Comparison of ENCODE assay signal across 35 mouse cellular contexts in the genomic region with DNA sequence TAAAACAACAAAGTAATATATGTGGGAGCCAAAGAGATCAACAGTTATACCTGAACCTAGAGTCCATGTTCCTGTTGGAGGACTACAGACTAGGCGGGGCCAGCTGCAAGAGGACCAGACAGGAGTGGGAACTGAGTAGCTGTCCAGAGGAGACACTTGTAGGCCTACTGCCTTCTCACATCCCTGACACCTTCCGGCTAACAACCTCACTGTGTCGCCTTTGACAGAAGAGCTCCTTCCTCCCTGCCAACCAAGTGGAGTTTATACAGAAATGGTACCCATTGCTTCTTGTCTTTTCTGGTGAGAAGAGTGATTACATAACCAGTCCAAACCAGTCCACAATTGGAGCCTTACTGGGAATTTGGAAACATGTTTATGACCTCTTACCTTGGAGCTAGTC. TPM values are rescaled to one million over a fixed set of nuclear protein-coding genes. Genes with fewer than 3 reads are reported as not detected.
"Had no signal": no experiment of that assay in that cellular context is flagged by ENCODE, and none has a peak within 500 bp of the region (broad histone marks: within the 10 kb centered on the region; RNA-seq: fewer than 3 reads in every experiment).

No protein-coding gene starts in this region.

- DNase-seq: heart, postnatal 10 days; heart, postnatal 36 days; heart, postnatal 4 days; kidney, adult 11 months; kidney, adult 18-20 months; kidney, adult 2 months; kidney, adult 8-10 months; kidney, adult 9 months; kidney, postnatal 10 days; kidney, postnatal 14 days; kidney, postnatal 25 days; kidney, postnatal 36 days; kidney, postnatal 4 days; layer of hippocampus, adult 9-11 months; layer of hippocampus, postnatal 36 days had no signal

- ATAC-seq: hindbrain, embryonic 16.5 days; hindbrain, postnatal 0 days; inflammation-experienced regulatory T-cells, adult 6 months; intestine, embryonic 15.5 days; intestine, embryonic 16.5 days; intestine, postnatal 0 days had no signal

- H3K36me3 ChIP-seq: heart, embryonic 12.5 days; heart, embryonic 13.5 days; heart, embryonic 15.5 days; hindbrain, embryonic 10.5 days; hindbrain, embryonic 12.5 days; hindbrain, embryonic 13.5 days; hindbrain, embryonic 15.5 days; intestine, embryonic 15.5 days; kidney, embryonic 15.5 days had no signal

- H3K4me2 ChIP-seq: heart, embryonic 11.5 days; heart, embryonic 12.5 days; heart, embryonic 13.5 days; heart, embryonic 15.5 days; hindbrain, embryonic 12.5 days; hindbrain, embryonic 13.5 days; hindbrain, embryonic 14.5 days; hindbrain, embryonic 15.5 days; intestine, embryonic 15.5 days; kidney, embryonic 15.5 days had no signal

- H3K27ac ChIP-seq: heart, embryonic 13.5 days; heart, embryonic 15.5 days; hindbrain, embryonic 10.5 days; hindbrain, embryonic 12.5 days; hindbrain, embryonic 13.5 days; hindbrain, embryonic 14.5 days; hindbrain, embryonic 15.5 days; hindbrain, postnatal 0 days; intestine, embryonic 15.5 days; kidney, embryonic 15.5 days; kidney, postnatal 0 days; layer of hippocampus, adult 2 months; left cerebral cortex, adult 2 months had no signal

- H3K9ac ChIP-seq: heart, embryonic 12.5 days; heart, embryonic 13.5 days; heart, embryonic 15.5 days; hindbrain, embryonic 12.5 days; hindbrain, embryonic 13.5 days; hindbrain, embryonic 14.5 days; hindbrain, embryonic 15.5 days; intestine, embryonic 15.5 days; kidney, embryonic 15.5 days had no signal

- H3K4me3 ChIP-seq: heart, embryonic 12.5 days; heart, embryonic 13.5 days; heart, embryonic 15.5 days; hindbrain, embryonic 10.5 days; hindbrain, embryonic 12.5 days; hindbrain, embryonic 13.5 days; hindbrain, embryonic 15.5 days; intestine, embryonic 15.5 days; kidney, embryonic 15.5 days; layer of hippocampus, adult 2 months; left cerebral cortex, adult 2 months had no signal

- H3K27me3 ChIP-seq: heart, embryonic 12.5 days had no signal

- H3K9me3 ChIP-seq: heart, embryonic 12.5 days; heart, embryonic 13.5 days; heart, embryonic 15.5 days; hindbrain, embryonic 10.5 days; hindbrain, embryonic 12.5 days; hindbrain, embryonic 13.5 days; hindbrain, embryonic 15.5 days; intestine, embryonic 15.5 days; kidney, embryonic 15.5 days had no signal

RNA-seq across cellular contexts. Expression of a gene that starts 3.2 kb away (rescaled TPM):
- total RNA-seq: hematopoietic stem cell, adult 5-6 weeks had no signal
- polyA plus RNA-seq: inflammation-experienced regulatory T-cells, adult 6 months had no signal
